Mouse (Mus musculus) liver, embryonic 13.5 days (tissue): Measurements from ENCODE around the gene Ak4. TPM values are rescaled to one million over a fixed set of nuclear protein-coding genes. Genes with fewer than 3 reads are reported as not detected.

Source experiments
- polyA plus RNA-seq: library from polyadenylated mRNA; unstranded; fragments of >200 nt; fragmentation: Nextera tagmentation; extraction: Ambion mirVana; gene quantifications from 2 replicates; pipeline ENCODE4 v1.2.1, GENCODE M21; 2015

Ak4 gene
- polyA plus RNA-seq, 1 experiment from 2014 or later, result 7.1 TPM

Other genes starting within 250 kb of the Ak4 start
- 41.0 and 52.5 TPM in 2 replicates for gene Jak1, start 154.0 kb upstream of the Ak4 start, polyA plus RNA-seq
- gene Dnajc6, start 77.4 kb downstream of the Ak4 start, polyA plus RNA-seq, result 0.12 and 0.14 TPM in 2 replicates
- 50.8 and 57.5 TPM in 2 replicates for gene Leprot, start 228.4 kb downstream of the Ak4 start, polyA plus RNA-seq